Mouse (Mus musculus): Measurements from ENCODE around the gene Ilk. TPM values are rescaled to one million over a fixed set of nuclear protein-coding genes. Genes with fewer than 3 reads are reported as not detected.

Gene Ilk
- total and polyA plus RNA-seq, 3 experiments: 32.4 to 51.1 (median 42.6) TPM

- in situ Hi-C loops (cut with MboI; ENCODE audit: low pct_ligation_motif_present, low pct_unique_long_range_greater_than_20kb, low sequenced_read_pairs): no loop called here
Measured at GRCm38 (mm10) chr7:105773041-105773440, 36.6 kb downstream of the Ilk start.

GRCm38 (mm10) chr7:105774661-105775060 lies 38.3 kb downstream of the Ilk start:
- H3K4me1 ChIP-seq (ENCODE audit: control insufficient read depth in 1 of 2, insufficient read depth in 2 of 2): peaks cover 11 to 32% of the 10 kb centered on the region in 2 experiments
- dilution Hi-C loops (cut with MboI; ENCODE audit: extremely low pct_ligation_motif_present, extremely low pct_unique_long_range_greater_than_20kb, low sequenced_read_pairs): no loop called here
- H3K79me2 ChIP-seq (replicated peaks; ENCODE audit: control insufficient read depth, extremely low read depth, insufficient read depth, poor library complexity, severe bottlenecking): no peaks in the 10 kb centered on the region
- no peaks in the 10 kb centered on the region for H3K27me3 ChIP-seq (replicated peaks)
- H3K36me3 ChIP-seq (replicated peaks in 1 of 2; ENCODE audit: control insufficient read depth in 1 of 2, insufficient read depth in 1 of 2, low read length in 1 of 2): no peaks in the 10 kb centered on the region
- DNase-seq (ENCODE audit: extremely low read depth): no peak
- no peak overlapping the region for H3K4me2 ChIP-seq (ENCODE audit: insufficient read depth, low read depth, poor library complexity, severe bottlenecking)
- TF ChIP-seq MYC (IDR thresholded peaks at IDR 0.05; ENCODE audit: low read depth, low read length) (no peak), ELF1 (IDR thresholded peaks at IDR 0.05; ENCODE audit: low read depth, low read length) (no peak), CTCF (conservative IDR thresholded peaks at IDR 0.05 in 1 of 2, IDR thresholded peaks at IDR 0.05 in 1 of 2; ENCODE audit: low read depth in 2 of 2, low read length in 2 of 2) (no peak), IRF4 (IDR thresholded peaks at IDR 0.05; ENCODE audit: low read depth, low read length) (no peak), GABPA (IDR thresholded peaks at IDR 0.05; ENCODE audit: insufficient replicate concordance, low read depth, low read length) (no peak), ZKSCAN1 (IDR thresholded peaks at IDR 0.05; ENCODE audit: borderline replicate concordance, low read depth, low read length) (no peak), ZNF384 (IDR thresholded peaks at IDR 0.05; ENCODE audit: low read depth, low read length) (no peak), PAX5 (IDR thresholded peaks at IDR 0.05; ENCODE audit: low read length) (no peak)
- H3K27ac ChIP-seq (ENCODE audit: insufficient read depth, low read depth): no peak overlapping the region
- H3K9ac ChIP-seq (ENCODE audit: insufficient read depth, low read depth): no peak overlapping the region
- no peak overlapping the region for H3K4me3 ChIP-seq (replicated peaks in 1 of 3; ENCODE audit: low read depth in 2 of 3, low read length in 2 of 3, poor library complexity in 1 of 3)
- in situ Hi-C loops (cut with MboI; ENCODE audit: low pct_ligation_motif_present, low pct_unique_long_range_greater_than_20kb, low sequenced_read_pairs): no loop called here
- no peaks in the 10 kb centered on the region for H3K9me3 ChIP-seq (replicated peaks; ENCODE audit: low read length)

More at GRCm38 (mm10) chr7:105773041-105773440, 36.6 kb downstream of the Ilk start:
- Histone ChIP-seq H3K4me3 (replicated peaks in 1 of 3; ENCODE audit: low read depth in 2 of 3, low read length in 2 of 3, poor library complexity in 1 of 3) (no peak overlapping the region), H3K4me2 (ENCODE audit: insufficient read depth, low read depth, poor library complexity, severe bottlenecking) (no peak overlapping the region), H3K27ac (ENCODE audit: insufficient read depth, low read depth) (no peak overlapping the region), H3K4me1 (ENCODE audit: control insufficient read depth in 1 of 2, insufficient read depth in 2 of 2) (peaks cover 5 to 18% of the 10 kb centered on the region in 2 experiments), H3K27me3 (replicated peaks) (no peaks in the 10 kb centered on the region), H3K9me3 (replicated peaks; ENCODE audit: low read length) (no peaks in the 10 kb centered on the region), H3K9ac (ENCODE audit: insufficient read depth, low read depth) (no peak overlapping the region), H3K36me3 (replicated peaks in 1 of 2; ENCODE audit: control insufficient read depth in 1 of 2, insufficient read depth in 1 of 2, low read length in 1 of 2) (no peaks in the 10 kb centered on the region), H3K79me2 (replicated peaks; ENCODE audit: control insufficient read depth, extremely low read depth, insufficient read depth, poor library complexity, severe bottlenecking) (no peaks in the 10 kb centered on the region)
- dilution Hi-C loops (cut with MboI; ENCODE audit: extremely low pct_ligation_motif_present, extremely low pct_unique_long_range_greater_than_20kb, low sequenced_read_pairs): no loop called here
- no peak for DNase-seq (ENCODE audit: extremely low read depth)
- TF ChIP-seq JUND (conservative IDR thresholded peaks at IDR 0.05; ENCODE audit: low read depth, low read length) (no peak), POLR2AphosphoS2 (IDR thresholded peaks at IDR 0.05; ENCODE audit: low read depth, low read length) (no peak), NRF1 (IDR thresholded peaks at IDR 0.05; ENCODE audit: low read depth, low read length) (no peak), MAFK (IDR thresholded peaks at IDR 0.05; ENCODE audit: insufficient replicate concordance, low read length) (no peak), RAD21 (IDR thresholded peaks at IDR 0.05; ENCODE audit: low read depth, low read length) (no peak), USF1 (IDR thresholded peaks at IDR 0.05; ENCODE audit: low read depth, low read length) (no peak), KAT2A (IDR thresholded peaks at IDR 0.05; ENCODE audit: insufficient replicate concordance, low read length) (no peak), JUN (IDR thresholded peaks at IDR 0.05; ENCODE audit: insufficient read depth, low read depth, low read length) (no peak), HCFC1 (IDR thresholded peaks at IDR 0.05; ENCODE audit: low read depth, low read length) (no peak), MEF2A (IDR thresholded peaks at IDR 0.05; ENCODE audit: borderline replicate concordance, low read depth, low read length) (no peak), TCF12 (IDR thresholded peaks at IDR 0.05; ENCODE audit: low read depth, low read length) (no peak), BHLHE40 (IDR thresholded peaks at IDR 0.05; ENCODE audit: low read depth, low read length) (no peak), UBTF (IDR thresholded peaks at IDR 0.05; ENCODE audit: low read depth, low read length) (no peak)

All from CH12.LX (cell line).